Mouse (Mus musculus): Measurements from ENCODE around the gene Dimt1.

DNA sequence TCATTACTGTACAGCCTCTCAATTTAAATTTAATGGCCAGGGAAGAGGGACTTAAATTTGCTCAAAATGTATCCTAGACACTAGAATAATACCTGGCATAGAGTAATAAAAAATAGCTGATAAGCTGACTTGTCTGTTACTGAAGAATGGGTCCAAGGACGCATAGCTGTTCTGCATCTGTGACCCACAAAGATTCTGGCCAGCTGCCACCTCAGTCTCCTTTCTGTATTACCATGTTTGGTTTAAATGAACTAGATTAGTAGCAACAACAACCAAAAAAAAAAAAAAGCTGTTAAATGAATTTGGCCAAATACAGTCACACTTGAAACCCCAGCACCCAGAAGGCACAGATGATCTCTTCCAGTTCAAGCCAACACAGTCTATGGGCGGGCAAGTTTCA lies 17.7 kb upstream of the Dimt1 start:
- TF ChIP-seq POLR2A (IDR thresholded peaks at IDR 0.05; ENCODE audit: borderline replicate concordance, extremely low read depth, insufficient read depth, insufficient read length, poor library complexity, severe bottlenecking) (no peak), CTCF (IDR thresholded peaks at IDR 0.05; ENCODE audit: borderline replicate concordance, extremely low read depth, insufficient read depth, insufficient read length) (no peak)

Measured in brain, embryonic 14.5 days (tissue).